Mouse (Mus musculus): ENCODE measurements around the gene Xxylt1. TPM values are rescaled to one million over a fixed set of nuclear protein-coding genes. Genes with fewer than 3 reads are reported as not detected.

The Xxylt1 gene
- polyA plus RNA-seq, 1 experiment, result 16.2 TPM

DNA sequence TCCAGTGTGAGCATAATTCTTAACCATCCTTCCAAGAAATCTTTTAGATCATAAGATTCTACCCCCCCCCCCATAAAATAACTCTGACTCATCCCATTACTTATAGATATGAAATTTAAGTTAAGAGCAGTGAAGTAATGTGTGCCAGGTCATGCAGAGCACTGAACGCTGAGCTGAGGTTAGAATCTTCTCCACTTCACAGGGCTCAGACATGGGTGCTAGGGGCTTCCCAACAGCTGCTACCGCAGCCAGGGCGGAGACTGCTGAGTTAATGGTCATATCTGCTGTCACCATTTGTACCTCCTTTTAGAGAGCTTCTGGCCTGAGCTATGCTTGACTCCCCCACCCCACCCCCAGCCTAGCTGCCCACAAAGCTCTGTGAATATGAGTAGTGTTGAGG is 143.6 kb downstream of the Xxylt1 start:
- H3K27ac ChIP-seq (ENCODE audit: insufficient read depth, low read length), result no peak overlapping the region
- TF ChIP-seq POLR2A (IDR thresholded peaks at IDR 0.05; ENCODE audit: extremely low read depth, insufficient read depth, low read length) (no peak), CTCF (IDR thresholded peaks at IDR 0.05; ENCODE audit: extremely low read depth, insufficient read depth, low read length) (no peak)
- H3K4me3 ChIP-seq (ENCODE audit: insufficient read depth, low read length), result no peak overlapping the region
- H3K4me1 ChIP-seq (ENCODE audit: control insufficient read depth, insufficient read depth, low read length), result peaks cover 3% of the 10 kb centered on the region; the same call in 1 of the 2 replicates

DNA sequence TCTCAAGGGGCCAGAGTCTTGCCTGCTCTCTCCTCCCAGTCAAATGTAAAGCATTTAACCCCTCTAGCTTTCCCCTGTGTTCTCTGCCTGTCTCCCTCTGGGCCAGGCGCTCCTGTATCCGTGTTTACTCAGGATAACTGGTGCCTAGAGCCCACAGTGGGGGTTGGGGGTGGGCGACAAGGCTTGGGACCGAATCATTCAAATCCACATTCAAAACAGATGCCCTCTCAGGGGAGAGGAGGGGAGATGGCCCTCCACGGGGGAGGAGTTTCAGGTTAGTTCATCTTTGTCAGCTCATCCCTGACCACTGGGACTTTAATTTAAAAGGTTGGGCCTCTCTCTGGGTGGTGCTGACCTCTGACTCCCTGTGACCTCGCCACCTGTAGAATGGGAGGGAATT is 144.8 kb downstream of the Xxylt1 start:
- Histone ChIP-seq H3K4me1 (ENCODE audit: control insufficient read depth, insufficient read depth, low read length) (peaks cover 6% of the 10 kb centered on the region; the same call in 1 of the 2 replicates), H3K27ac (ENCODE audit: insufficient read depth, low read length) (no peak overlapping the region), H3K4me3 (ENCODE audit: insufficient read depth, low read length) (no peak overlapping the region)
- TF ChIP-seq CTCF (IDR thresholded peaks at IDR 0.05; ENCODE audit: extremely low read depth, insufficient read depth, low read length) (no peak), POLR2A (IDR thresholded peaks at IDR 0.05; ENCODE audit: extremely low read depth, insufficient read depth, low read length) (no peak)

DNA sequence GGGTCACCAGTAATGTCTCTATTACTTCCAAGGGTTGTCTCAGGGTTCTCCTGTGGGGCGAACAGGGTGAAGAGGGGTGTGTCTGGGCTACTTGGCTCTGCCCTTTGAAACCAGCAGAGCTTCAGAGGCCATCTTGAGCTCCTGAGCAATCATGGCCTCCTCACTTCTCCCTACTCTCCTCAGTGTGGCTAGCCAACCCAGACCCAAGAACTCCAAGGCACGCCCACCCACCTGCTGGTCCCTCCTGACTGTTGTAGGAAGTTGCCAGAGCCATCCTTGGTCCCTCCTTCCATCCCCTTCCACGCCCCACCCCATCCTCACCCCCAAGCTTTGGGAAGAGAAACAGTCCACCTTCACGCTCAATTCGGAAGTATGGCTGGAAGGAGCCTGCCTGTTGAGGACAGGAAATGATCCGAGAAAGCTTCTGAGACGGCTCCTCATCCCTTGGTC is 145.2 kb downstream of the Xxylt1 start:
- Histone ChIP-seq H3K27ac (ENCODE audit: insufficient read depth, low read length) (no peak overlapping the region), H3K4me3 (ENCODE audit: insufficient read depth, low read length) (no peak overlapping the region), H3K4me1 (ENCODE audit: control insufficient read depth, insufficient read depth, low read length) (peaks cover 6% of the 10 kb centered on the region; the same call in 1 of the 2 replicates)
- TF ChIP-seq POLR2A (IDR thresholded peaks at IDR 0.05; ENCODE audit: extremely low read depth, insufficient read depth, low read length), result no peak
- no peak for TF ChIP-seq CTCF (IDR thresholded peaks at IDR 0.05; ENCODE audit: extremely low read depth, insufficient read depth, low read length)

DNA sequence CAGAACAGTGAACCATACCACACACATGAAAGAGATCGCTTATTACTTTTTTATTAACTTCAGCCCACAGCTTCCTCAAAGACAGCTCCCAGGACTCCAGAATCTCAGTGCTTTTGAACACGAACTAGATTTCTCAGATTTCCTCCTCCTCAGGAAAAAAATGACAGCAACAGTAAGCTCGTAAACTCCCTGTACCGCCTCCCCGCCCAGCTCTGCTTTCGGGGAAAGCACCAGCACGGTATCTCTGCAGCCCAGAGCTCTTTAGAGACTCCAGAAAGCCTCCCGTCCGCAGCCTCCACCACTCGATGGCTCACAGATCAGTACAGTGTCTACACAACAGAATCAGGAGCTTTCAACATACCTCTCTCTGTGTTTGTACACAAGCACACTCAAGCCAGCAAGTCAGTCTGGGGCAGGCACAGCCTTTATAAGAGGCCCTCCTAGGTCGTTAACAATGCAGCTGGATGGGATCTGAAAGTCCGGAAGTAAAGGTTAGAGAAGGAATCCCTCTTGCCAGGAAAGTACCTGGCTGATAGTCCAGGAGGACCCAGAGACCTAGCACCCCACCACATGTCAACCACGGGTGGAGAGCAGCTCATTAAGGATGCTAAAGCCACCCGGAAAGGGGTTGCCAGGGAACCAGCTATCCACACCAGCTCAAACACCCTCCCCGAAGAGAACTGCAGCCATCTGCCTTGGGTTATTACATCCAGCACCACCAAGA is 146.1 kb downstream of the Xxylt1 start:
- Histone ChIP-seq H3K4me1 (ENCODE audit: control insufficient read depth, insufficient read depth, low read length) (peaks cover 6% of the 10 kb centered on the region; the same call in 1 of the 2 replicates), H3K4me3 (ENCODE audit: insufficient read depth, low read length) (no peak overlapping the region), H3K27ac (ENCODE audit: insufficient read depth, low read length) (no peak overlapping the region)
- TF ChIP-seq CTCF (IDR thresholded peaks at IDR 0.05; ENCODE audit: extremely low read depth, insufficient read depth, low read length) (no peak), POLR2A (IDR thresholded peaks at IDR 0.05; ENCODE audit: extremely low read depth, insufficient read depth, low read length) (no peak)

DNA sequence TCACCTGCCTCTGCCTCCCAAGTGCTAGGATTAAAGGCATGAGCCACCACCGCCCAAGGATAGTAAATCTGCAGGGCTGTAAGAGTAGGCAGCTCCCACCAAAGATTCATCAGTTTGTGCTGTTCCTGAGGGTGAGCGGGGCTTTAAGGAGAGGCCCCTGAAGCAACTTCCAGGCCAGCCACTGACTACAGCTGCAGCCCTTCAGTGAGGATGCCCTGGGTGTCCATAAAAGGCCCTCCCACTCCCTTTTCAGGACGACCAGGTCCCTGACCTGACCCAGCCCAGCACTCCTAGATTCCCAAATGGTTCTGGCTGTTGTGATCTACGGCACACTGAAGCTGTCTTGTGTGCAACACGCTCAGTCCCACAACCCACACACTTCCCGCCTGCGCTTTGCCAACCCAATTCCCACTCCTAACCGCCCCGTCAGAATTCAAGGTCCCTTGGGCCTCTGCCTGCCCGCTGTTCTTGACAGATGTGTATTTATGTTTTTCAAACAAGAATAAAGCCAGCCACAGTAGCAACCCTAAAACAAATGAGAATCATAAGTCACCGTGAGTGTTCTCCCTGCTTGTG is 146.9 kb downstream of the Xxylt1 start:
- no peak overlapping the region for H3K27ac ChIP-seq (ENCODE audit: insufficient read depth, low read length)
- TF ChIP-seq CTCF (IDR thresholded peaks at IDR 0.05; ENCODE audit: extremely low read depth, insufficient read depth, low read length) (no peak), POLR2A (IDR thresholded peaks at IDR 0.05; ENCODE audit: extremely low read depth, insufficient read depth, low read length) (no peak)
- peaks cover 8% of the 10 kb centered on the region; the same call in 1 of the 2 replicates for H3K4me1 ChIP-seq (ENCODE audit: control insufficient read depth, insufficient read depth, low read length)
- H3K4me3 ChIP-seq (ENCODE audit: insufficient read depth, low read length), result no peak overlapping the region

DNA sequence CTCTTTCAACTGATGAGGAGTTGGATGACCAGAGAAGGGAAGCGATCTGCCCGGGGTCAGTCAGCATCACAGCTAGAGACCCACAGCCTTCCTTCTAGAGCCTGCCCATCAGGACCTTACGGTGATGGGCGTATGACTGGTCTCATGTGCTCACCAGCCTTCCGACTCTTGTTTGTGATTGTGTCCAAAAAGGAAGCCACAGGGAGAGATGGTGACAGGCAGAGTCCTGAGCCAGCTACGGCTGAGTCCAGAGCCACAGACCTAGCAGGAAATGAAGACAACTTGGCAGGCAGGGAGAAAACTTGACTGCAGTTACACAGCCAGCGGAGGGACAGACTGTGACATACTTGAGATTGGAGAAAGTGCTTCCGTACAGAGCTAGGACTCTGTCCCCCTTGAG is 147.9 kb downstream of the Xxylt1 start:
- Histone ChIP-seq H3K4me1 (ENCODE audit: control insufficient read depth, insufficient read depth, low read length) (peaks cover 8% of the 10 kb centered on the region; the same call in 1 of the 2 replicates), H3K4me3 (ENCODE audit: insufficient read depth, low read length) (no peak overlapping the region), H3K27ac (ENCODE audit: insufficient read depth, low read length) (no peak overlapping the region)
- no peak for TF ChIP-seq POLR2A (IDR thresholded peaks at IDR 0.05; ENCODE audit: extremely low read depth, insufficient read depth, low read length)
- TF ChIP-seq CTCF (IDR thresholded peaks at IDR 0.05; ENCODE audit: extremely low read depth, insufficient read depth, low read length), result no peak

DNA sequence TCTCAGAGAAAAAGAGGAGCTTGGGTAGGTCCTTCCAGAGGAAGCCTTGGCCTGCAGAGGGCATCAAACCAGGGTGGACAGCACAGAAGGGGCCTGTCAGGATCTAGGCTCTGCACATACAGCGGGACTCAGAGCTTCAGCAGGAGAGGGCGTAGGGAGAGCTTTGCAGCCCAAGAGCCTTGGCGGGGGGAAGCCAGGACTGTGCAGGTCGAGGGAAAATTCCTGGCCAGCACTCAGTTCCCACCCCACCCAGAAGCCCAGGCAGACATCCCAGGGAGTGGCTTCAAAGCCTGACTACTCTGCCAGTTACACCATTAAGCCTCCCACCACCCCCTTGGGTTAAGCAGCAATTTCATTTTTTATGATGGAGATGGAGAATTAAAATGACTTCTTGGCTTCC is 148.4 kb downstream of the Xxylt1 start:
- H3K27ac ChIP-seq (ENCODE audit: insufficient read depth, low read length), result no peak overlapping the region
- H3K4me3 ChIP-seq (ENCODE audit: insufficient read depth, low read length), result no peak overlapping the region
- peaks cover 8% of the 10 kb centered on the region for H3K4me1 ChIP-seq (ENCODE audit: control insufficient read depth, insufficient read depth, low read length)
- TF ChIP-seq POLR2A (IDR thresholded peaks at IDR 0.05; ENCODE audit: extremely low read depth, insufficient read depth, low read length), result no peak
- TF ChIP-seq CTCF (IDR thresholded peaks at IDR 0.05; ENCODE audit: extremely low read depth, insufficient read depth, low read length), result no peak

DNA sequence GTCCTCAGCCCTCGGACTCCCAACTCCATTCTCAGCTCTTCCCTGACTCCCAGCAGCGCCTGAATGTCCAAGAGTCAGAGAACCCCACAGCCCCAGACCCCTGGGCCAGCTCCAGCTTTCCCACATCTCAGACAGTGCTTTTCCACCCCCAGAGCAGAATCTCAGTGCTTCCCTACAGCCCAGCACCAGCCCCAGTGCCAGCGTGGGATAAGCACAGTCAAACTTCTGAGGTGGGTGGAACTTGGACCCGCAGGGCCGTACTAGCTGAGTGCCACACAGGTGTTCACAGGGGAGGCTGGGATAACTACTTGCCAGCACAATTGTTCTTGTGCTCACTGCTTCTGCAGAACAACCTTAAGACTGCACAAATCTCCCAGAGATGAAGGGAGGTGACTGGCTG is 149.0 kb downstream of the Xxylt1 start:
- H3K27ac ChIP-seq (ENCODE audit: insufficient read depth, low read length), result no peak overlapping the region
- TF ChIP-seq POLR2A (IDR thresholded peaks at IDR 0.05; ENCODE audit: extremely low read depth, insufficient read depth, low read length), result no peak
- peaks cover 8% of the 10 kb centered on the region for H3K4me1 ChIP-seq (ENCODE audit: control insufficient read depth, insufficient read depth, low read length)
- no peak overlapping the region for H3K4me3 ChIP-seq (ENCODE audit: insufficient read depth, low read length)

DNA sequence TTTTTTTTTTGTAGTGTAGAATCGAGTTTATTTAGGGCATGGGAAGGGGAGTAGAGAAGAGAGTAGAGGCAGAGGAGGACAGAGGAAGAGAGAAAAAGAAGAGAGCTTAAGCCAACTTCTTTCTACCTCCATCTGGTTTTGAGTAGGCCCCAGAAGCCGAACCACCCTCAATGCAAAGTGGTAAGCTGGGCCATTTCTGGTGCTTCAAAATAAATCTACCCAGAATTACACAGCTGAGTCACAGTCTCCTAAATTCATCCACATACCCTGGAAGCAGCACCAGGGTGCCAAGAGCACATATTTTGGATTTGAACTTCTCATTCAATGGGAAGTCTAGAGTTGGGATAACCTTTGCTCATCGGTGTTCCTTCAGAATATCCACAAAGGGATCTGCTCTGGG is 152.1 kb downstream of the Xxylt1 start:
- Histone ChIP-seq H3K27ac (ENCODE audit: insufficient read depth, low read length) (peak overlapping the region; percentile 37; the same call in 1 of the 2 replicates), H3K4me1 (ENCODE audit: control insufficient read depth, insufficient read depth, low read length) (peaks cover 14% of the 10 kb centered on the region), H3K4me3 (ENCODE audit: insufficient read depth, low read length) (no peak overlapping the region)
- TF ChIP-seq CTCF (IDR thresholded peaks at IDR 0.05; ENCODE audit: extremely low read depth, insufficient read depth, low read length) (no peak), POLR2A (IDR thresholded peaks at IDR 0.05; ENCODE audit: extremely low read depth, insufficient read depth, low read length) (no peak)
